ENCODE assay signal across 10 mouse cellular contexts in genomic region chr2:174291029-174291661, GRCm38 (mm10). TPM values are rescaled to one million over a fixed set of nuclear protein-coding genes. Genes with fewer than 3 reads are reported as not detected.
DNase-seq lines count a peak whose midpoint lies in the region; ATAC-seq lines count a peak whose summit lies in the region.
"Had no signal": no experiment of that assay in that cellular context is flagged by ENCODE, and none has a peak within 500 bp of the region (broad histone marks: within the 10 kb centered on the region; RNA-seq: fewer than 3 reads in every experiment).

No protein-coding gene starts in this region.

- ATAC-seq in heart, embryonic 14.5 days (ENCODE audit: insufficient number of reproducible peaks, insufficient read depth, low FRiP score, low read depth): no peak
- no peak for ATAC-seq in hindbrain, embryonic 11.5 days (ENCODE audit: low FRiP score)
- no peak for ATAC-seq in midbrain, embryonic 13.5 days

- DNase-seq in heart, postnatal 25 days (ENCODE audit: low spot score): no peak
- DNase-seq in Muller cell, postnatal 12 days (ENCODE audit: inconsistent ontology term): peak; percentile 58
- no peak for DNase-seq in hindbrain, embryonic 11.5 days (ENCODE audit: low spot score)
- DNase-seq in adrenal gland, adult 2 months: no peak
- no peak for DNase-seq in gastrocnemius, postnatal 4 days (ENCODE audit: low spot score in 2 of 2)
- no peak for DNase-seq in cerebellum, postnatal 10 days
- DNase-seq: kidney, postnatal 10 days had no signal

- H3K4me2 ChIP-seq in heart, embryonic 14.5 days (ENCODE audit: low read length): peak overlapping the region; percentile 48
- H3K4me2 ChIP-seq in hindbrain, embryonic 11.5 days (replicated peaks; ENCODE audit: low read depth, low read length): peak overlapping the region; percentile 48
- H3K4me2 ChIP-seq in midbrain, embryonic 13.5 days (replicated peaks): peak overlapping the region; percentile 76

- 0 out of 2 replicates have a peak overlapping the region, but pooled peaks have one; percentile 14 for H3K9ac ChIP-seq in heart, embryonic 14.5 days (ENCODE audit: low read length)
- no peak overlapping the region for H3K9ac ChIP-seq in hindbrain, embryonic 11.5 days (ENCODE audit: low read depth, low read length)
- peak overlapping the region; percentile 63 for H3K9ac ChIP-seq in midbrain, embryonic 13.5 days (replicated peaks)

- peaks cover 23% of the 10 kb centered on the region for H3K27me3 ChIP-seq in heart, embryonic 14.5 days (ENCODE audit: control insufficient read depth, insufficient read depth, low read length)
- peaks cover 20% of the 10 kb centered on the region for H3K27me3 ChIP-seq in hindbrain, embryonic 11.5 days (ENCODE audit: control insufficient read depth, insufficient read depth, low read length)
- peaks cover 36% of the 10 kb centered on the region for H3K27me3 ChIP-seq in midbrain, embryonic 13.5 days

- no peak overlapping the region for H3K27ac ChIP-seq in heart, embryonic 14.5 days (replicated peaks in 1 of 2; ENCODE audit: control insufficient read depth in 1 of 2, insufficient read depth in 1 of 2, low read depth in 2 of 2, low read length in 2 of 2)
- no peak overlapping the region for H3K27ac ChIP-seq in hindbrain, embryonic 11.5 days (ENCODE audit: low read depth, low read length)
- H3K27ac ChIP-seq in midbrain, embryonic 13.5 days: peak overlapping the region; percentile 31; the same call in 1 of the 2 replicates

- H3K4me3 ChIP-seq in heart, embryonic 14.5 days (ENCODE audit: control insufficient read depth in 1 of 2, insufficient read depth in 1 of 2, low read depth in 1 of 2, low read length in 2 of 2): no peak overlapping the region
- peak overlapping the region; percentile 13; the same call in 1 of the 2 replicates for H3K4me3 ChIP-seq in hindbrain, embryonic 11.5 days (ENCODE audit: low read depth, low read length)
- H3K4me3 ChIP-seq in midbrain, embryonic 13.5 days (replicated peaks): peak overlapping the region; percentile 42

- H3K4me1 ChIP-seq in heart, embryonic 14.5 days (ENCODE audit: control insufficient read depth in 2 of 2, insufficient read depth in 2 of 2, low read length in 2 of 2): peaks cover 2 to 19% of the 10 kb centered on the region in 2 experiments; a peak in 2 of 4 replicates
- no peaks in the 10 kb centered on the region; the same call in 1 of the 2 replicates for H3K4me1 ChIP-seq in hindbrain, embryonic 11.5 days (replicated peaks; ENCODE audit: control insufficient read depth, insufficient read depth, low read length)
- peaks cover 44% of the 10 kb centered on the region for H3K4me1 ChIP-seq in midbrain, embryonic 13.5 days (replicated peaks)

- intact Hi-C loops in heart, postnatal 25 days (cut with DNase I): no loop called here

- peaks cover 9% of the 10 kb centered on the region for H3K36me3 ChIP-seq in heart, embryonic 14.5 days (ENCODE audit: control insufficient read depth, insufficient read depth, low read length)
- peaks cover under 1% of the 10 kb centered on the region for H3K36me3 ChIP-seq in hindbrain, embryonic 11.5 days (ENCODE audit: control insufficient read depth, insufficient read depth, low read length)
- H3K36me3 ChIP-seq in midbrain, embryonic 13.5 days: peaks cover 9% of the 10 kb centered on the region

- 57% methylated on average over 8 of the region's 8 CpGs for WGBS in heart, embryonic 14.5 days
- 64% methylated on average over 8 of the region's 8 CpGs for WGBS in hindbrain, embryonic 11.5 days
- 50% methylated on average over 8 of the region's 8 CpGs for WGBS in midbrain, embryonic 13.5 days

- peaks cover 22% of the 10 kb centered on the region for H3K9me3 ChIP-seq in heart, embryonic 14.5 days (ENCODE audit: control insufficient read depth, low read length)
- H3K9me3 ChIP-seq in hindbrain, embryonic 11.5 days (ENCODE audit: control insufficient read depth, low read length): peaks cover 5% of the 10 kb centered on the region
- H3K9me3 ChIP-seq in midbrain, embryonic 13.5 days: peaks cover 24% of the 10 kb centered on the region

RNA-seq across cellular contexts. Expression of gene Gnas, which starts 7.0 kb away (rescaled TPM):
- polyA plus RNA-seq in heart, embryonic 14.5 days (2014; fragmentation: Nextera tagmentation; extraction: Ambion mirVana): 1,524 and 1,578 TPM in 2 replicates
- total RNA-seq in heart, postnatal 25 days (2021): 1,000 to 10,000 TPM; 1,170 to 1,213 TPM
- polyA plus RNA-seq in hindbrain, embryonic 11.5 days (2014; fragmentation: Nextera tagmentation; extraction: Ambion mirVana): 1,233 and 1,244 TPM in 2 replicates
- 1,084 and 1,205 TPM in 2 replicates for polyA plus RNA-seq in midbrain, embryonic 13.5 days (2015; fragmentation: Nextera tagmentation; extraction: Ambion mirVana)
- 1,000 to 10,000 TPM; 2,774 to 2,898 TPM for total RNA-seq in adrenal gland, adult 2 months (2021)
- 1,329 and 1,576 TPM in 2 replicates for polyA plus RNA-seq in adrenal gland, adult 2 months (2012; rRNA removed)
- total RNA-seq in gastrocnemius, postnatal 4 days (2021): 1,000 to 10,000 TPM; 3,196 to 3,475 TPM

RNA-seq across cellular contexts. Expression of gene Gm20721, which starts 55.4 kb away (rescaled TPM):
- polyA plus RNA-seq in heart, embryonic 14.5 days (2014; fragmentation: Nextera tagmentation; extraction: Ambion mirVana): 6.8 and 7.5 TPM in 2 replicates
- total RNA-seq in heart, postnatal 25 days (2021): 1 to 10 TPM; 1.6 to 2.2 TPM
- 17.6 and 22.8 TPM in 2 replicates for polyA plus RNA-seq in hindbrain, embryonic 11.5 days (2014; fragmentation: Nextera tagmentation; extraction: Ambion mirVana)
- 8.8 and 10.5 TPM in 2 replicates for polyA plus RNA-seq in midbrain, embryonic 13.5 days (2015; fragmentation: Nextera tagmentation; extraction: Ambion mirVana)
- total RNA-seq in adrenal gland, adult 2 months (2021): 1 to 10 TPM; 2.1 to 2.5 TPM
- 0.07 TPM in 1 of 2 replicates, not detected in the other for polyA plus RNA-seq in adrenal gland, adult 2 months (2012; rRNA removed)
- total RNA-seq in gastrocnemius, postnatal 4 days (2021): 1 to 10 TPM; 4.8 to 6.4 TPM
- total RNA-seq: liver, adult 2 months had no signal

Comparison
In these comparisons a context has a peak if more than half of its experiments do, and no peak if none do; other contexts are left out.
1. H3K4me3 ChIP-seq: peak in hindbrain, embryonic 11.5 days (single experiment) and midbrain, embryonic 13.5 days (single experiment); none in heart, embryonic 14.5 days (0 of 2).
2. Peak in every context shown above with its lines, with median percentiles within 50 percentile points of each other: H3K4me2 ChIP-seq.